Comparison of ENCODE assay signal across 9 mouse cellular contexts in genomic region chr3:17319213-17319612, GRCm38 (mm10).
DNase-seq lines count a peak whose midpoint lies in the region; ATAC-seq lines count a peak whose summit lies in the region.
"Had no signal": no experiment of that assay in that cellular context is flagged by ENCODE, and none has a peak within 500 bp of the region (broad histone marks: within the 10 kb centered on the region; RNA-seq: fewer than 3 reads in every experiment).

No protein-coding gene starts in this region.

- H3K4me1 ChIP-seq in forebrain, embryonic 15.5 days = peaks cover 11% of the 10 kb centered on the region; the same call in 1 of the 2 replicates

- no peak overlapping the region for H3K27ac ChIP-seq in forebrain, embryonic 15.5 days (replicated peaks)
- H3K27ac ChIP-seq: liver, embryonic 14.5 days had no signal

- H3K9me3 ChIP-seq in forebrain, embryonic 15.5 days = no peaks in the 10 kb centered on the region

- peak; percentile 45 for DNase-seq in testis, postnatal 10 days (ENCODE audit: low spot score)
- no peak for DNase-seq in testis, postnatal 14 days (ENCODE audit: low spot score)
- peak; percentile 11 to 27 for DNase-seq in kidney, postnatal 4 days
- peak; percentile 88 for DNase-seq in retina, postnatal 1 day
- no peak for DNase-seq in layer of hippocampus, adult 9-11 months
- no peak for DNase-seq in adrenal gland, adult 2 months
- no peak for DNase-seq in layer of hippocampus, adult 9-10 months (ENCODE audit: low spot score)

- H3K4me2 ChIP-seq in forebrain, embryonic 15.5 days (replicated peaks) = peak overlapping the region; percentile 21

- no peak overlapping the region for H3K4me3 ChIP-seq in forebrain, embryonic 15.5 days

- no peaks in the 10 kb centered on the region for H3K27me3 ChIP-seq in forebrain, embryonic 15.5 days

- 10% methylated on average over 9 of the region's 9 CpGs for WGBS in forebrain, embryonic 15.5 days

- ATAC-seq in forebrain, embryonic 15.5 days (replicated peaks) = peak; percentile 74

- H3K36me3 ChIP-seq in forebrain, embryonic 15.5 days = no peaks in the 10 kb centered on the region

- H3K9ac ChIP-seq in forebrain, embryonic 15.5 days (replicated peaks) = no peak overlapping the region
- H3K9ac ChIP-seq: liver, embryonic 14.5 days had no signal

Comparison
In these comparisons a context has a peak if more than half of its experiments do, and no peak if none do; other contexts are left out.
1. DNase-seq: peak in testis, postnatal 10 days (single experiment), kidney, postnatal 4 days (2 of 2) and retina, postnatal 1 day (single experiment); none in testis, postnatal 14 days (single experiment), layer of hippocampus, adult 9-11 months (single experiment), adrenal gland, adult 2 months (single experiment) and layer of hippocampus, adult 9-10 months (single experiment).